Mouse (Mus musculus) embryonic facial prominence, embryonic 10.5 days (tissue): ENCODE results near the gene Efl1. TPM values are rescaled to one million over a fixed set of nuclear protein-coding genes. Genes with fewer than 3 reads are reported as not detected.
"Not testable (repeated sequence)": the region's sequence is repeated elsewhere in the genome, so short reads cannot be mapped to it uniquely, and the experiment has no call there.

Experiments used
- DNase-seq: peaks from one replicate; pipeline ENCODE4 v3.0.0-alpha.2; 2017; ENCODE audit warnings: low spot score
- H3K27ac ChIP-seq: fragments of 300-500 bp; sonication (generic); replicated peaks from 2 replicates; pipeline ENCODE4 v1.5.1; 2016; ENCODE audit warnings: mild to moderate bottlenecking
- H3K27me3 ChIP-seq: fragments of 300-500 bp; sonication (generic); replicated peaks from 2 replicates; pipeline ENCODE4 v1.6.1; 2016; ENCODE audit warnings: low read depth, mild to moderate bottlenecking; ENCODE audit not compliant: poor library complexity, severe bottlenecking
- H3K36me3 ChIP-seq: fragments of 300-500 bp; sonication (generic); replicated peaks from 2 replicates; pipeline ENCODE4 v1.6.1; 2016; ENCODE audit warnings: mild to moderate bottlenecking, moderate library complexity
- H3K4me1 ChIP-seq: fragments of 300-500 bp; sonication (generic); 2 replicates; pipeline ENCODE4 v1.6.1; 2016
- H3K4me3 ChIP-seq: fragments of 300-500 bp; sonication (generic); 2 replicates; pipeline ENCODE4 v1.5.1; 2016; ENCODE audit warnings: mild to moderate bottlenecking, moderate library complexity
- H3K9me3 ChIP-seq: fragments of 300-500 bp; sonication (generic); 2 replicates; pipeline ENCODE4 v1.6.1; 2016; ENCODE audit warnings: mild to moderate bottlenecking
- WGBS: fragments of 180-500 bp; shearing (Covaris S2); methylation state at CpG from one replicate; pipeline ENCODE4 v1.1.7; 2016; 5-methylcytosine and 5-hydroxymethylcytosine counted together
- polyA plus RNA-seq: library from polyadenylated mRNA; unstranded; fragments of >200 nt; fragmentation: Nextera tagmentation; extraction: Ambion mirVana; gene quantifications from 2 replicates; pipeline ENCODE4 v1.2.1, GENCODE M21; 2016

Efl1 gene
- polyA plus RNA-seq, 1 experiment from 2014 or later, result 23.1 TPM

DNA sequence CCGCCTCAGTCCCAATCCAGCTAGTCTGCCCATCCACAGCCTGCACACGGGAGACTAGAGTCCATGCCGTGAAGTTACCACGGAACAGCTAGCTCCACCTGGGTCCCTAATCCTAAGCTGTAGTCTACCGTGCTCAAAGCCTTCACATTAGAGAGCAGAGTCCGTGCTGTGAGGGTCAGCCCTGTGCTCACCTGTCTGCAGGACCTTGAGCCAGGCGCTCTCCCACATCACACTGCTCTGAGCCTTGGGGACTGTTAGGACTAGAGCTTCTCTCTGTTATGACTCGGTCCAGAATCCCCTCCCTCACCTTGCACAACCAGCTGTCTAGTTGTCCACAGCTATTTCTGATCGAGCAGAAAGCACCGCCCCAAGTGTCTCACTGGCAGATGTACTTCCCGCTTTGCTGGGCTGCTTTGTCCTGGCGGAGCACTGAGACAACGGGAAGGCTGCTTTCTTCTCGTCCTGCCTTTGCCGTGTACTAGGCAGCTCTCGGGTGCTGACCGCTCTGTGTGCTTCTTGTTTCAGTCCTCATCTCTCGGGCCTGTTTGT lies 95.8 kb downstream of the Efl1 start:
- H3K27ac ChIP-seq, result peak overlapping the region; percentile 73
- no peaks in the 10 kb centered on the region for H3K9me3 ChIP-seq
- no peaks in the 10 kb centered on the region for H3K27me3 ChIP-seq
- no peak overlapping the region for H3K4me3 ChIP-seq
- peaks cover 38% of the 10 kb centered on the region for H3K4me1 ChIP-seq
- DNase-seq, result no peak
- 88% methylated on average over 18 of the region's 18 CpGs for WGBS
- peaks cover 11% of the 10 kb centered on the region; the same call in 1 of the 2 replicates for H3K36me3 ChIP-seq

DNA sequence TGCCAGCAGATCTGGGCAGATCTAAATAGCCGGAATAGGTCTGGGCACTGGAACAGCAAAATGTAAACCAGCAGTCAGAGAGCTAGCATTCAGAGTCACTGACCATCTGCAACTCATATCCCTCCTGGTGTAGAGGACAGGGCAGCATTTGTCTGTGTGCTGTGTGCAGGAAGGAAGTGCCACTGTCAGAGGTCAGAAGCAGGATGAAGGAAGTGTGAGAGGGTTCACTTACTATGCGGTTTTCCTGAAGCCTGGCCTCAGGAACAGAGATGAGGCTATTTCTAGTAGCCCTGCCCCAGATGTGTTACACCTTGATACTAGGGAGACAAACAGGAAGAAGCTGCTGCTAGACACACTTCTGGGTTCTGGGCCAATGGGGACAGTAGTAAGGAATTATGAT lies 100.4 kb downstream of the Efl1 start:
- Histone ChIP-seq H3K27me3 (no peaks in the 10 kb centered on the region), H3K9me3 (no peaks in the 10 kb centered on the region), H3K4me1 (peaks cover 50% of the 10 kb centered on the region), H3K36me3 (peaks cover 26% of the 10 kb centered on the region), H3K27ac (peak overlapping the region; percentile 73), H3K4me3 (no peak overlapping the region)
- peak; percentile 61 for DNase-seq
- 37% methylated on average over 2 of the region's 2 CpGs for WGBS

DNA sequence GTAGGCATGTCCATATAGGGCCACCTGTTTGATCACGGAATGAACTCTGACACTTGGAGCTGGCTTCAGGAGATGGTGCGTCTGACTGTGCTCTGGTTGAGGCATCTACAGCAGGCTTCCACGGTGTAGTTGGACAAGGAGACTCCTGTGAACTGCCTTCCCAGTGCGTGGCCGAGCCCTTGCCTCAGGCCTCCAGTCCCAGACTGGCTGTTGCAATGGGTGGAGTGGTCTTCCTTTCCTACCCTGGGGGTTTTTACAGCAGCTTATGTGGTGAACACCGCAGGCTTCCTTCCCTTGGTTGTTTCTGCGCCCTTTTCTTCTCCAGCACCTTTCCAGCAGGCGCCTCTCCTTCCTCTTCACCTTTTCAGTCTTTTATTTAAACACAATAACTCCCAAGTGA lies 100.8 kb downstream of the Efl1 start:
- H3K36me3 ChIP-seq, result peaks cover 26% of the 10 kb centered on the region
- peaks cover 46% of the 10 kb centered on the region for H3K4me1 ChIP-seq
- no peaks in the 10 kb centered on the region for H3K9me3 ChIP-seq
- H3K27me3 ChIP-seq, result no peaks in the 10 kb centered on the region
- peak overlapping the region; percentile 73 for H3K27ac ChIP-seq
- no peak for DNase-seq
- WGBS, result 57% methylated on average over 8 of the region's 8 CpGs
- H3K4me3 ChIP-seq, result no peak overlapping the region

DNA sequence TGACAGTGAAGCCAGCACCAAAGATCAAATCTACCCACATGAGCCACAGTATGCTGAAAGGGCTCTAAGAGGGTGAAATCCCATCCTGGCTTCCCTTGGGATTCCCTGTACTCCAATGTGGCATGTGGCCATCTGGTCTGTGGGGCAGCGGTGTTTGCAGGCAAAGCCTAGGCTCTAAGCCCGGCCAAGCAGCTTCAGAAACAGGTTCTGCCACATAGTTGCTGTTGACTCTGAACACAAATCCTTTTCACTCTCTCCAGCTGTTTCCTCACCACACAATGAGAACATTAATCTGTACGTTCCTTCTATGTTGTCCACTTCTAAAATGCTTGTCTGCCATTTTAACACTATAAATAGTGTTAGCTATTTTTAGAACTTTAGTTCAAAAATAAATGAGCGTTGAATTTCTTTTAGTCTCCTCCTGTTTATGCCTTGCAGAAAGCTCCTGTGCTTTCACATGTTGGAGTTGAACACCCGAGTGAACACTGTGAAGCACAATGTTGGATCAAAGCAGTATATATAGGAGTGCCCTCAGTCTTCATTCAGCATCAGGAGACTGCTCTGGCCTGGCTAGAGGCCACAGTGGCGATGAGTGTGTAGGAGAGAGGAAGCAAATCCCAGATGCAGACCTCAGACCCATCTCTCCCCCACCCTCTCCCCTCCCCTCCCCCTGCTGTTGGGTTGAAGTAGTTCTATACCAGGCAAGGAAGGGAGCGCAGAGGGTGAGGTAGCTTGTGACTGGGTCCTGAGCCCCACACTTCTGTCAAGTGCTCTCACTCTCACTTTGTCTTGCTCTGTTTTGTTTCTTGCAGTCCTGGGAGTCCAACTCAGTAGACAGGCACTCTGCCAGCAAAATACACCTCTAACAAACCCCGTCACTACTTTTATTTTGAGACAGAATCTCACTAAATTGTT lies 104.0 kb downstream of the Efl1 start:
- Histone ChIP-seq H3K27me3 (no peaks in the 10 kb centered on the region), H3K9me3 (no peaks in the 10 kb centered on the region), H3K27ac (peak overlapping the region; percentile 70), H3K4me1 (peaks cover 43% of the 10 kb centered on the region), H3K36me3 (peaks cover 33% of the 10 kb centered on the region), H3K4me3 (no peak overlapping the region)
- peak; percentile 49 for DNase-seq
- 71% methylated on average over 8 of the region's 8 CpGs for WGBS

DNA sequence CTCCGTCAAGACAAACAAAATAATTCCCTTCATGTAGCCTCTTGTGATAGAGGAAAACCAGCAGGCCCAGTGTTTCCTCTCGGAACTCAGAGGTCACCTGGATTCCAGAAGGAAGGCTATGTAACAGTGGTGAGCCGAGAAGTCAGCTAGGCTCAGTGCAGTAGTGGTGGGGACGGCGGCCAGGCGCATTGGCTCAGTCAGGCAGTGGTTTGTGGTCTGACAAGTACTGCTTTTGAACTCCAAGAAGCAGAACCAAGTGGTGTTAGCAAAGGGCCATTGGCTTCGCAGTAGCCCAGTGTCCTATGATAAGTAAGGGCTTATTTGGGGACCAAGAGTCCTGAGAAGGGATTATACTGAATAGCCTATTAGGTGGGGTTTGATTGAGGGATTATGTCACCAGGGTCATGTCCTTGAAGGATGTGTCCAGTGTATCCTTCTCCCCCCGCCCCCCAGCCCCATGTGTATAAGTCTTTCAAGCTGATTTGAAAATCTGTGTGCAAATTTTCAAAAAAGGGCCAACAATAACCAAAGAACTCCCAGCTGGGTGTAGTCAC lies 107.3 kb downstream of the Efl1 start:
- Histone ChIP-seq H3K27me3 (no peaks in the 10 kb centered on the region), H3K36me3 (peaks cover 26% of the 10 kb centered on the region), H3K9me3 (no peaks in the 10 kb centered on the region), H3K4me3 (no peak overlapping the region), H3K27ac (no peak overlapping the region; the same call in 1 of the 2 replicates), H3K4me1 (peaks cover 21% of the 10 kb centered on the region)
- WGBS, result 85% methylated on average over 8 of the region's 8 CpGs
- no peak for DNase-seq

DNA sequence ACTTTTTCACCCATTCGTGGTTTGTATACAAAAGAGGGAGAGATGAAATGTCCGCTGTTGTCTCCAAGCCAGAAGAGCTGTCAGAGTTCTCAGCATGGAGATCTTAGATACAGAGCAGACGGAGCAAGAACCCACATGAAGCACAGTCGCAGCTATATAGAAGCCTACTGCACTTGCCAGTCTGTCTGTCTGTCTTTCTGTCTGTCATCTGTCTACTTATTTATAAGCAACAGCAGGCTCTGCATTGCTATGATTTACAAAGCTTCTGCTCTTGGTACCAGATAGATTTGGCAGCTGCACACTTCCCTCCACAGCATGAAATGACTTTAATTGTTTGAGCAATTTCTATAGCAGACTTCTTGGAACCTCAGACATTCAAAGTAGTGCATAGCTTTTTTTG lies 110.1 kb downstream of the Efl1 start:
- Histone ChIP-seq H3K9me3 (no peaks in the 10 kb centered on the region), H3K36me3 (peaks cover 36% of the 10 kb centered on the region), H3K27ac (no peak overlapping the region), H3K4me3 (no peak overlapping the region), H3K4me1 (peaks cover under 1% of the 10 kb centered on the region), H3K27me3 (no peaks in the 10 kb centered on the region)
- 93% methylated on average over 4 of the region's 4 CpGs for WGBS
- DNase-seq, result no peak

DNA sequence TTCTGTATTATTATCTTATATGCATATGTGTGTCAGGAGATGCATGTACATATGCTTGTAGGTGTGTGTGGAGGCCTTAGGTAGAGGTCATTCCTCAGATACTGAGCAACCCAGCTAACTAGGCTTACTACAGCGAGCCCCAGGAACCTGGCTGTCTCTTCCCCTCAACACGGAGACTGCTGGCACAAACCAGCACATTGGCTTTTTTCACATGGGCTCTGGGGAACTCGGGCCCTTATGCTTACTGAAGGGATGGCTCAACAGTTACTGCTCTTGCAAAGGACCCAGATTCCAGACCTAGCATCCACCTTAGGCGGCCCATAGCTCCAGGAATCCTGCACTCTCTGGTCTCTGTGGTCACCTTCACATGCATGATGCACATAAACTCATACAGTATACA lies 110.7 kb downstream of the Efl1 start:
- H3K36me3 ChIP-seq, result peaks cover 36% of the 10 kb centered on the region
- no peaks in the 10 kb centered on the region for H3K9me3 ChIP-seq
- DNase-seq, result no peak
- no peaks in the 10 kb centered on the region; the same call in 1 of the 2 replicates for H3K4me1 ChIP-seq
- no peak overlapping the region for H3K4me3 ChIP-seq
- WGBS, result 87% methylated on average over 4 of the region's 4 CpGs
- no peaks in the 10 kb centered on the region for H3K27me3 ChIP-seq
- no peak overlapping the region for H3K27ac ChIP-seq

DNA sequence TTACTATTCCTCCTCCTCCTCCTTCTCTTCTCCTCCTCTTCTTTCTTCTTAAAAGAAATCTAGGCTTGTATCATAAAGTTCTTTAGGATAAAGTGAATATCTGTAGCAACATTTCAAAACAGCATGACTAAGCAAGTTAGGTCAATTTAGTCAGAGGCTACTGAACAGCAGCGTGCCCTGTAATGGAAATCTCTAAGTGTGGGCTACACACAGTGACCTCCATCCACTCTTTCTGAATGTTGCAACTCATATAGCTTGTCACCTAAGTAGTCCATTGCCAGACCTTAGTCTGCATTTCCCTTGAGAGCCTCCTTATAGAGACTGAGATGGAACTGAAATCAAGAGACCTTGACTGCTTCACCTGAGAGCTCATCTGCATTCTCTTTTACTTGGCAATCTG lies 116.5 kb downstream of the Efl1 start:
- Histone ChIP-seq H3K4me3 (no peak overlapping the region), H3K36me3 (peaks cover 32% of the 10 kb centered on the region), H3K9me3 (no peaks in the 10 kb centered on the region), H3K27me3 (no peaks in the 10 kb centered on the region), H3K27ac (no peak overlapping the region), H3K4me1 (peaks cover 19% of the 10 kb centered on the region)
- 89% methylated on average over 1 of the region's 1 CpGs for WGBS
- no peak for DNase-seq

DNA sequence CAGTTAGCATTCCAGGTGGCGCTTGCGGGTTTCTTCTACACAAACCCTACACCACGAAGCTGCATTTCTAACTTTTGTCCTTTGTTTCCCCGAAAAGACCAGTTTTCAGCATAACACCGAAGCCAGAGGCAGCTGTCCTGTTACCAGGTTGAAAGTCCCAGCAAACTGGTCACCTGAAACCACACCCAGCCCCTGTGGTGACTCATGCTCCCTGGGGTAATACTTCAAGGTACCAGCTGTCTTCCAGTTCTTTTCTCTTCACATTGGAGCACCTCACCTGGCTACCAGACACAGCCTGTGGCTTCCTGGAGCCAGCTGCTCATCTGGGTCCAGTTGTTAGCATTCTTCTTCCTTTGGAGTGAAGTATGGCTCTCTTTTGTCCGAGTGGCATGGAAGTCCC lies 118.2 kb downstream of the Efl1 start:
- H3K36me3 ChIP-seq, result peaks cover 34% of the 10 kb centered on the region
- H3K27me3 ChIP-seq, result no peaks in the 10 kb centered on the region
- H3K4me1 ChIP-seq, result peaks cover 27% of the 10 kb centered on the region
- H3K27ac ChIP-seq, result peak overlapping the region; percentile 27
- no peak overlapping the region for H3K4me3 ChIP-seq
- H3K9me3 ChIP-seq, result peaks cover 6% of the 10 kb centered on the region
- 75% methylated on average over 6 of the region's 6 CpGs for WGBS
- no peak for DNase-seq

DNA sequence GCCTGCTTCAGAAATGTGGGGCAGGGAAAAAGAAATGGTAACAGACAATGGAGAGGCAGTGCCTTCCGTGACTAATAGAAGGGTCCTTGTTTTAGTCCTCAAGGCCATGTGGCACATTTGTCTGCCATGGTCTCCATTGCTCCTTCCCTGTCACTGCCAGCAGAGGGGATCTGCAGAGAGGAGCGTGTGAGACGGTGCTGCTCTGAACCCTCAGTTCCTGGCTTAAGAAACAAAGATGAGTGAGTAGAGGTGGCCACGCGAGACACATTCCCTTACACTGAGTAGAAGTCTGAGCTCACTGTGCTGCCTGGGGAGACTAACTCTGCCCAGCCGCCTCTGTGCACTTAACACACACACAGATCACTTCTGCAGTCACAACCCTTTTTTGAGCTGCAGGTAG lies 121.8 kb downstream of the Efl1 start:
- Histone ChIP-seq H3K36me3 (peaks cover 21% of the 10 kb centered on the region), H3K4me3 (no peak overlapping the region), H3K27ac (peak overlapping the region; percentile 40), H3K9me3 (peaks cover 7% of the 10 kb centered on the region), H3K27me3 (no peaks in the 10 kb centered on the region), H3K4me1 (peaks cover 52% of the 10 kb centered on the region)
- no peak for DNase-seq
- 63% methylated on average over 6 of the region's 6 CpGs for WGBS

DNA sequence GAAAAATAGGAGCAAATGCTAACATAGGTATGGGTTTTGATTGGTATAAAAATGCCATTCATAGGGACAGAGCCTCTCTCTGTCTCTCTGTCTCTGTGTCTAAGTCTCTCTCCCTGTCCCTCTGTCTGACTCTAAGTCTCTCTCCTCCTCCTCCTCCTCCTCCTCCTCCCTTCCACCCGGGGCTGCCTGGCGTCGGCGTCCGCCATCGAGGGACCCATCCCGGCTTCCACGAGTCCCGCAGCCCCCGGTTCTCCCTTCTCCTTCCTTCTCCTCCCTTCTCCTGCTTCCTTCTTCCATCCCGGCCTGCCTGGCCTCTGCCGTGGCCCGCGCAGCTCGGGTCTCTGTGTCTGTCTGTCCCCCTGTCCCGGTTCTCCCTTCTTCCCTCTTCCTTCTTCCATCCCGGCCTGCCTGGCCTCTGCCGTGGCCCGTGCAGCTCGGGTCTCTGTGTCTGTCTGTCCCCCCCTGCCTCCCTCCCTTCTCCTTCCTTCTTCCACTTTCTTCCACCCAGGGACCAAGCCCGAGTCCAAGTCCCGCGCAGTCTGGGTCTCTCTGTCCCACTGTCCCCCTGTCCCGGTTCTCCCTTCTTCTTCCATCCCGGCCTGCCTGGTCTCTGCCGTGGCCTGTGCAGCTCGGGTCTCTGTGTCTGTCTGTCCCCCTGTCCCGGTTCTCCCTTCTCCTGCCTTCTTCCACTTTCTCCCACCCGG lies 122.7 kb downstream of the Efl1 start:
- DNase-seq, result peak; percentile 72
- peaks cover 50% of the 10 kb centered on the region for H3K4me1 ChIP-seq
- not testable (repeated sequence) for H3K9me3 ChIP-seq, H3K27me3 ChIP-seq, H3K4me3 ChIP-seq
- peak overlapping the region; percentile 37; the same call in 1 of the 2 replicates for H3K27ac ChIP-seq
- peaks cover 21% of the 10 kb centered on the region for H3K36me3 ChIP-seq
- 82% methylated on average over 29 of the region's 29 CpGs for WGBS

DNA sequence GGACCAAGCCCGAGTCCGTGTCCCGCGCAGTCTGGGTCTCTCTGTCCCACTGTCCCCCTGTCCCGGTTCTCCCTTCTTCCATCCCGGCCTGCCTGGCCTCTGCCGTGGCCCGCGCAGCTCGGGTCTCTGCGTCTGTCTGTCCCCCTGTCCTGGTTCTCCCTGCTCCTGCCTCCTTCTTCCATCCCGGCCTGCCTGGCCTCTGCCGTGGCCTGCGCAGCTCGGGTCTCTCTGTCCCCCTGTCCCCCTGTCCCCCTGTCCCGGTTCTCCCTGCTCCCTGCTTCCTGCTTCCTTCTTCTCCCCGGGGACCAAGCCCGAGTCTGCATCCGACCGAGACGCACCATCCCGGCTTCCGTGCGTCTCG lies 123.2 kb downstream of the Efl1 start:
- WGBS, result 88% methylated on average over 25 of the region's 25 CpGs
- not testable (repeated sequence) for DNase-seq, H3K4me3 ChIP-seq, H3K9me3 ChIP-seq, H3K27me3 ChIP-seq
- Histone ChIP-seq H3K27ac (peak overlapping the region; percentile 37; the same call in 1 of the 2 replicates), H3K36me3 (peaks cover 23% of the 10 kb centered on the region), H3K4me1 (peaks cover 45% of the 10 kb centered on the region)
